Mouse (Mus musculus) E14TG2a.4 (cell line): Measurements from ENCODE around the gene Lgi4.

Experiments used
- H3K27me3 ChIP-seq: 2 replicates; pipeline ENCODE4 v1.6.1; 2014; ENCODE audit warnings: low read length, control low read depth; ENCODE audit not compliant: insufficient read depth
- H3K36me3 ChIP-seq: 2 replicates; pipeline ENCODE4 v1.6.1; 2014; ENCODE audit warnings: low read length, control low read depth; ENCODE audit not compliant: insufficient read depth
- H3K4me1 ChIP-seq: replicated peaks from 2 replicates; pipeline ENCODE4 v1.6.1; 2014; ENCODE audit warnings: low read depth, low read length, control low read depth
- H3K4me3 ChIP-seq: replicated peaks from 2 replicates; pipeline ENCODE4 v1.5.1; 2014; ENCODE audit warnings: mild to moderate bottlenecking, low read length
- H3K9me3 ChIP-seq: 2 replicates; pipeline ENCODE4 v1.6.1; 2014; ENCODE audit warnings: low read length, control low read depth
- CTCF ChIP-seq: conservative IDR thresholded peaks from 2 replicates; pipeline ENCODE4 v1.5.1; 2014; ENCODE audit warnings: low read length
- NANOG ChIP-seq: IDR thresholded peaks from 2 replicates; pipeline ENCODE4 v1.6.1; 2014; ENCODE audit warnings: borderline replicate concordance, low read length, mixed read lengths
- POU5F1 ChIP-seq: IDR thresholded peaks from 2 replicates; pipeline ENCODE4 v1.6.1; 2014; ENCODE audit warnings: low read length, borderline replicate concordance

The Lgi4 gene

GRCm38 (mm10) chr7:31049135-31049845 lies 9.9 kb upstream of the Lgi4 start:
- peak overlapping the region; percentile 41; the same call in 1 of the 2 replicates for H3K4me3 ChIP-seq
- peaks cover 95% of the 10 kb centered on the region for H3K27me3 ChIP-seq
- TF ChIP-seq CTCF = no peak
- no peak for TF ChIP-seq NANOG
- no peak for TF ChIP-seq POU5F1
- H3K9me3 ChIP-seq = no peaks in the 10 kb centered on the region
- no peaks in the 10 kb centered on the region for H3K36me3 ChIP-seq
- H3K4me1 ChIP-seq = peaks cover 49% of the 10 kb centered on the region

- TF ChIP-seq CTCF (no peak), POU5F1 (no peak), NANOG (no peak)
- H3K9me3 ChIP-seq = no peaks in the 10 kb centered on the region
- peaks cover 55% of the 10 kb centered on the region for H3K4me1 ChIP-seq
- peak overlapping the region; percentile 41; the same call in 1 of the 2 replicates for H3K4me3 ChIP-seq
- peaks cover 95% of the 10 kb centered on the region for H3K27me3 ChIP-seq
- no peaks in the 10 kb centered on the region for H3K36me3 ChIP-seq
These were observed 9.3 kb upstream of the Lgi4 start for GRCm38 (mm10) chr7:31049846-31050281.

GRCm38 (mm10) chr7:31050487-31050886 lies 8.7 kb upstream of the Lgi4 start:
- no peaks in the 10 kb centered on the region for H3K9me3 ChIP-seq
- no peak for TF ChIP-seq NANOG
- no peak for TF ChIP-seq POU5F1
- TF ChIP-seq CTCF = no peak
- H3K27me3 ChIP-seq = peaks cover 95% of the 10 kb centered on the region
- H3K36me3 ChIP-seq = no peaks in the 10 kb centered on the region
- H3K4me1 ChIP-seq = peaks cover 61% of the 10 kb centered on the region
- H3K4me3 ChIP-seq = peak overlapping the region; percentile 57; the same call in 1 of the 2 replicates

GRCm38 (mm10) chr7:31050921-31051320 lies 8.2 kb upstream of the Lgi4 start:
- Histone ChIP-seq H3K4me1 (peaks cover 62% of the 10 kb centered on the region), H3K27me3 (peaks cover 94% of the 10 kb centered on the region), H3K9me3 (no peaks in the 10 kb centered on the region), H3K36me3 (no peaks in the 10 kb centered on the region), H3K4me3 (peak overlapping the region; percentile 57)
- TF ChIP-seq NANOG (no peak), CTCF (no peak), POU5F1 (no peak)

- H3K4me3 ChIP-seq = peak within 1 kb of the TSS; percentile 69
- H3K27me3 ChIP-seq = peaks cover 89% of the 10 kb centered on the region
- H3K36me3 ChIP-seq = no peaks in the 10 kb centered on the region
- TF ChIP-seq NANOG = no peak
- TF ChIP-seq CTCF = no peak; the same call in 1 of the 2 replicates
- no peak for TF ChIP-seq POU5F1
- peaks cover 62% of the 10 kb centered on the region for H3K4me1 ChIP-seq
- H3K9me3 ChIP-seq = no peaks in the 10 kb centered on the region
These were observed 7.7 kb upstream of the Lgi4 start, which contains the start of gene Fxyd7 for GRCm38 (mm10) chr7:31051321-31052021. Gene Fxyd7, minus strand, starts transcription at chr7:31051467.

GRCm38 (mm10) chr7:31052251-31052635 lies 6.9 kb upstream of the Lgi4 start:
- Histone ChIP-seq H3K9me3 (no peaks in the 10 kb centered on the region), H3K4me3 (peak overlapping the region; percentile 69), H3K27me3 (peaks cover 84% of the 10 kb centered on the region), H3K4me1 (peaks cover 62% of the 10 kb centered on the region), H3K36me3 (no peaks in the 10 kb centered on the region)
- TF ChIP-seq POU5F1 (no peak), NANOG (no peak), CTCF (no peak)

- TF ChIP-seq POU5F1 = no peak
- peak overlapping the region; percentile 69 for H3K4me3 ChIP-seq
- H3K9me3 ChIP-seq = no peaks in the 10 kb centered on the region
- no peaks in the 10 kb centered on the region for H3K36me3 ChIP-seq
- H3K27me3 ChIP-seq = peaks cover 84% of the 10 kb centered on the region
- peaks cover 62% of the 10 kb centered on the region for H3K4me1 ChIP-seq
These were observed 6.3 kb upstream of the Lgi4 start for GRCm38 (mm10) chr7:31052636-31053434.

- peaks cover 77% of the 10 kb centered on the region for H3K27me3 ChIP-seq
- no peaks in the 10 kb centered on the region for H3K9me3 ChIP-seq
- H3K4me3 ChIP-seq = 0 out of 2 replicates have a peak overlapping the region, but pooled peaks have one; percentile 69
- H3K4me1 ChIP-seq = peaks cover 62% of the 10 kb centered on the region
- no peak for TF ChIP-seq POU5F1
- no peak for TF ChIP-seq CTCF
- TF ChIP-seq NANOG = no peak
- H3K36me3 ChIP-seq = no peaks in the 10 kb centered on the region
These were observed 5.2 kb upstream of the Lgi4 start for GRCm38 (mm10) chr7:31053882-31054447.
